Mouse (Mus musculus): ENCODE results near the gene Fhad1.
"Not testable (repeated sequence)": the region's sequence is repeated elsewhere in the genome, so short reads cannot be mapped to it uniquely, and the experiment has no call there.

The Fhad1 gene

GRCm38 (mm10) chr4:142014659-142015608 lies at the start of gene Fhad1:
Gene Fhad1 (minus strand): TSS chr4:142015082.
- peak; percentile 61 for DNase-seq

GRCm38 (mm10) chr4:142063057-142063534 lies 48.2 kb upstream of the Fhad1 start:
- no peak for DNase-seq

DNA sequence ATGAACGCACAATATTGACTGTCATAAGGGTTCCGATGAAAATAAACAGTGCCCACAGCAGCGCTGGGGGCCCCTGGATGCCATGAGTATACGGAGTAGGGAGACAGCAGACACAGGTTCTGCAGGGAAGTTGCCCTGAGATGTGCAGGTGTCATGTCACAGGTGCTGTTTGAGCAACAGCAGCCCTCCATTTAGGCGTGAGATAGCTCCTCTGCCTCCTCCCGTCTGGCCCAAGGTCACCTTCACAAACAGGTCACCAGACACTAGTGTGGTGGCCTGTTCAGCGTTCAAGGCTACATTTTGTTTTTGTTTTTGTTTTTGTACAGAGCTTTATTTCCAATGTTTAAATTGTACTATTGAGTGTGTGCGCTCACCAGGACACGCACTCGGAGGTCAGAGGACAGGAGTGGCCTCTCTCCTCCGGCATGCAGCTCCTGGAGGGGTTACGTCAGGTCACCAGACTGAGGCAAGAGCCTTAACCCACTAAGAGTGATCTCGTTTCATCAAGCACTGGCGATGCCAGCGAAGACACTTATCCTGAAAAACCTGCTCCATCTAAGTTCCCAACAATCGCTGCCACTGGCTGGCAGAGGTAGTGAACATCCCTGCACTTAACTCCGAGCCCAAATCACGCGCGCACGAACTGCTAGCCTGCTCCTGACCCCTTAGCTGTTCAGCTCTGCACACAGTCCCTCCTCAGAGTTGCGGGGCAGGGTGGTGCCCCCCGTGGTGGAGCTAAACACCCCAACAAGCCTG lies 46.8 kb upstream of the Fhad1 start:
- DNase-seq = no peak

DNA sequence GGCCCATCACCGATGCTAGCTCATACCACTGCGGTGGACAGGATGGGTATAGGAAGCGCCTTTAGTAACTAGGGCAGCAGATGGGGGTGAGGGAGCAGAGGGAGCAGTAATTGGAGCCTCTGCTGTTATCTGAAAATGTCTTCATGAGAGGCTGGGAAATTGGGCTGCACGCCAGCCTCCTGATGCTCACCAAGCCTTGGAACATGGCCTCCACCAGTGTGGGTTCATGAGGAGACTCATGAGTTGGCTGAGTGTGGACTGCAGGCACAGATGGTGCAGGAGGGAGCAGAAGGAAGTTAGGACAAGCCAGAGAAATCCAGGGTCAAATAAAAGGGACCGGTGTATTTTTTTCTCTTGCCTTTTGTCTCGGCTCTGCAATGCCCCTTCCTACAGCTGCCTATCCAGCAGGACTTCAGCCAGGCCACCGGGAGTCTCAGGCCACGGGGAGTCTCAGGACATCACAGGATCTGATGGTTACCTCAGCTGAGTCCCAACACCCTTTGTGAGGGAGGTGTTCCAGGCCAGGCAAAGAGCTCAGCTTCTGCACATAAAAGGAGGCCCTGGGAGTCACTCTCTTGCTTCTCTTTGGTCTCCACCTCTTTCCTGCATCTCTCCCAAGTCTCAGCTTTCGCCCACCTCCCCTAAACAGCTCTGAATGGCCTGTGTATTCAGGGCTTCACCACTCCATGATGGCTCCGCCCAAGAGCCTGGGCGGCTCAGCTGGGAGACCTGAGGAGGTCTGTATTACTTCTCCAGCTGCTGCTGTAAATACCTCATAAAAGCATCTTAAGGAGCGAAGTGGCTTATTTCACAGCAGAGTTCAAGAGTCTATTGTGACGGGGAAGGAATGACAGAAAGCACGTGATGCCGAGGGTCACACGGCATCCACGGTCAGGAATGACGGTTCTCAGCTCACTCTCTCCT lies 45.8 kb upstream of the Fhad1 start:
- DNase-seq = no peak

DNA sequence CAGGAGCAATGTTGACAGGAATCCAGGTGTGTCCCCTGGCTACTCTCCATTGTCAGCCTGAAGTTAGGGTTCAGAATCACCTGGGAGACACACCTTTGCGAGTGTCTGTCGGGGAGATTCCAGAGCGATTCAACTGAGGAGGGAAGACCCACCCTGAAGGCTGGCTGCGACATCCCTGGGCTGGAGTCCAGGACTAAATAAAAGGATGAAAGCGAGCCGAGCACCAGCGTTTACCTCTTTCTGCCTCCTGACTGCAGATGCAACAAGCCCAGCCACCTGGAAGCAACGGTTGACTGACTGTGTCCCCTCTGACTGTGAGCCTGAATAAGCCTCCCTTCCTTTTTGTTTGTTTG lies 44.9 kb upstream of the Fhad1 start:
- no peak for DNase-seq

GRCm38 (mm10) chr4:142059113-142059840 lies 44.4 kb upstream of the Fhad1 start:
- DNase-seq = no peak

GRCm38 (mm10) chr4:142057529-142058216 lies 42.8 kb upstream of the Fhad1 start:
- peak; percentile 23 for DNase-seq

DNA sequence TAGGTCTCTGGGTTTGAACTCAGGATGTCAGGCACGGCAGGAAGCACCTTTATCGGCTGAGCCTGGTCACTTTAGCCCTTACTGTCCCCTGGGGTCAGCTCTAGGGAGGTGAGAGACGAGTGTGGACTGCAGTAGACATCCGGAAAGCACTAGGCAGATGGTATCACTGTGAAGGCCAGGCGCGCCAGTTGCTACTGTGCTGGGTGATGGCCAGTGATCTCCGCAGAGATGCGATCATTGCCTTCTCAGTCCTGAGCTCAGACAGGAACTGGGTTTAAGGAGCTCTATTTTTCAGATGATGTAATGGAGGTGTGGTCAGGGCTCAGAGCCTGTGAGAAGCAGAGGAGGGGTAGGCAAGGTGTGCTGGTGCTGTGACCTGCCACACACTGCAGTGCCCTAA lies 40.7 kb upstream of the Fhad1 start:
- DNase-seq = no peak

GRCm38 (mm10) chr4:142054580-142054979 lies 39.7 kb upstream of the Fhad1 start:
- no peak for DNase-seq

DNA sequence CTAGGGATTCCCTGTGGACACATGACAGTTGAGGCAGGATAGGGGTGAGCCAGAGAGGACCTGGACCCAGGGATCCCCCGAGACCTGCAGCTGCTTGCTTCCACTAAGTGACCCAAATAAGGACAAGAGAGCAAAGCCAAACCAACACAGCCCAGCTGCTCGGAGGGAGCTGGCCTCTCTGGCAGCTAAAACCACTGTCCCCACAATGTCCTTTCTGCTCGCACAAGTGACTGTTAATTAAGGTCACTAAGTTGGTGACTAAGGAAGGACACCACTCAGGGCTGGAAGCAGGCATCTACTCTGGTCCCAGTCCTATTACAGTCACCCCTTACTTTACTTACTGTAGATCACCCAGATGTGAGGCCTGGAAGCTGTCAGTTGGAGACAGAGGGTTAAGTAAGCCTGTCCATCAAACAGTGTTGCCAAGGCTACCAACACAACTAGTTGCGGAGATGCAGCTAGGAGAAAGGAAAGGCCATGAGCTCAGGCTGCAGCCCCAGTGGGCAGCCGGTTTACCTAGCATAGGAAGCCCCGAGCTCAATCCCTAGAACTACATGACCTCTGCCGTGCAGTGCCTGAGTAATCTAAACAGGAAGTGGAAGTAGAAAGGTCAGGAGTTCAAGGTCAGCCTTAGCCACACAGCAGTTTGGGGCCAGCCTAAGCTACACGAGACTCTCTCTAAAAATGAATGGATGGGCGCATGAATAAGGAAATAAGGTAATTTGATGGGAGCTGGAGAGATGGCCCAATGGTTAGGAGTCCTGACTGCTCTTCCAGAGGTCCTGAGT lies 39.0 kb upstream of the Fhad1 start:
- no peak for DNase-seq

- no peak for DNase-seq
Measured at GRCm38 (mm10) chr4:142053261-142053660, 38.4 kb upstream of the Fhad1 start.

- no peak for DNase-seq
Measured at GRCm38 (mm10) chr4:142052391-142053132, 37.7 kb upstream of the Fhad1 start.

GRCm38 (mm10) chr4:142051883-142052282 lies 37.0 kb upstream of the Fhad1 start:
- DNase-seq = not testable (repeated sequence)

GRCm38 (mm10) chr4:142049963-142050362 lies 35.1 kb upstream of the Fhad1 start:
- DNase-seq = no peak

GRCm38 (mm10) chr4:142048391-142048790 lies 33.5 kb upstream of the Fhad1 start:
- no peak for DNase-seq

- no peak for DNase-seq
Measured at GRCm38 (mm10) chr4:142047005-142047404, 32.1 kb upstream of the Fhad1 start.

DNA sequence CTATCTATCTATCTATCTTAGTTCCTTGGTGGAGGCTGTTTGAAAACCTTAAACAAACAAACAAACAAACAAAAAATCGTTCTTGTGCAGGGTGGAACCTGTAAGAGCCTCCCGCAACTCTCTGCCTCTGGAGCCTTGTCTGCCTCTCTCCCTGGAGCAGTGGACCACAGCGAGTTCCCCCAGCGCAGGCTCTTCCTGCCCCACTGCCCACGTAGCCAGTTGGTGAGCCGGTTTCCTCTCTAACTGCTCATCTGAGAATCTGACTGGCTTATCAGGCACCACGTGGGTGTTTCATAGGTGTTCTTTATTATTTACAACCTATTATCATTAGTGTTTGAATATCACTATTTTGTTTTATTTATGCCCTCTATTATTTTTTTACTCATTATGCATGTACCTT lies 31.6 kb upstream of the Fhad1 start:
- no peak for DNase-seq

DNA sequence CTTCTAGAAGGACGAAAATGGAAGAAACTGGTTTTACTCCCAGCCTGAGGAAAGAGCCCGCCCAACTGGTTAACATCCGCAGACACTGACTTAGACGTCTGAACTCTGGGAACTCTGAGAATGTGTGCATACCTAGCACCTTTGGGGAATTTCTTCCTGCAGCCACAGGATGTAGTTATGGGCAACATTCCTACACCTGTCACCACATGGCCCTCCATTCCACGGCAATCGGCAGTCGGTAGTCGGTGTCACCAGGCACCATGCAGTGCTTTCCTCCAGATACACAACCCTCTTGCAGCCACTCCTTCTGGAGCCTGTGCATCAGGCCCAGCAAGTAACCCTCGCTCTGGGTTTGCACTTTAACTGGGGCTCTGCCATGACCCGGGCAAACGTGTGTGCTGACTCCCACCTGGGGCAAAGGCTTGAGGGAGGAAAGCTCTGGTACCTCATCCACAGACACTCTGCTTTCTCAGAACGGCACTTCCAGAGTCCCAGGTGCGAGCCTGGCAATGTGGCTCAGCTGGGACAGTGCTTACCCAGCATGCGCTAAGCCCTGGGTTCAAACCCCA lies 30.8 kb upstream of the Fhad1 start:
- no peak for DNase-seq

DNA sequence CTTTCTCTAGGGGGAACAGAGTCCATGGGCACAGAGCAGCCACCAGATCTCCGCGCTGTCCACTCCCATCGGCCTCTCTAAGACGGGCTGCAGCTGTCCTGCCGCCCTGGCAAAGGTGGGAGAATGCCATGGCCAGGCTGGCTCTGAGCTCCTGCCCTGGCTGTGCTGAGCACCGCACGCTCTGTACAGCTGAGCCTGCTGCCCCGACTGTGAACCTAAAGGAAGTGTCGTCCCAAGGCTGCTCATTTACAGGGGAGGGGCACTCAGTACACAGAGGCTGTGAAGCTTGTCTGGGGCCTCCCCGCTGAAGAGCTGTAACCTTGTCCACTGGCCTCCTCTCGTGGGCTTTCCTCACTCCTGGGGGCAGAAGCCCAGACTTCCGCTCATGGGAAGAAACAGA lies 29.6 kb upstream of the Fhad1 start:
- no peak for DNase-seq

All from right cerebral cortex, postnatal 14 days (tissue).